Comparison of ENCODE assay signal across 23 mouse cellular contexts in genomic region chr16:24076799-24077136, GRCm38 (mm10).
DNase-seq lines count a peak whose midpoint lies in the region; ATAC-seq and TF ChIP-seq lines count a peak whose summit lies in the region.
"Had no signal": no experiment of that assay in that cellular context is flagged by ENCODE, and none has a peak within 500 bp of the region (broad histone marks: within the 10 kb centered on the region; RNA-seq: fewer than 3 reads in every experiment).

No protein-coding gene starts in this region.

- H3K4me2 ChIP-seq in kidney, embryonic 14.5 days (replicated peaks; ENCODE audit: low read depth, low read length) = no peak overlapping the region
- H3K4me2 ChIP-seq: embryonic facial prominence, embryonic 13.5 days; forebrain, embryonic 12.5 days; forebrain, embryonic 15.5 days; heart, embryonic 12.5 days; heart, embryonic 15.5 days; hindbrain, embryonic 15.5 days had no signal

- no peak for TF ChIP-seq POLR2A in bone marrow, adult 2 months (IDR thresholded peaks at IDR 0.05; ENCODE audit: borderline replicate concordance, control insufficient read depth, low read depth, low read length)

- DNase-seq in spleen, postnatal 10 days (ENCODE audit: low spot score in 2 of 2) = no peak
- DNase-seq: adrenal gland, adult 2 months; cerebellum, adult 18-20 months; cerebellum, adult 9-11 months; cerebellum, postnatal 25 days; embryo, embryonic 11 days; gastrocnemius, postnatal 10 days; heart, postnatal 10 days; heart, postnatal 4 days had no signal

- H3K9me3 ChIP-seq in kidney, embryonic 14.5 days (ENCODE audit: control insufficient read depth, low read length) = no peaks in the 10 kb centered on the region
- H3K9me3 ChIP-seq: embryonic facial prominence, embryonic 10.5 days; embryonic facial prominence, embryonic 13.5 days; forebrain, embryonic 12.5 days; forebrain, embryonic 15.5 days; heart, embryonic 12.5 days; heart, embryonic 15.5 days; hindbrain, embryonic 15.5 days had no signal

- no peak for TF ChIP-seq CTCF in bone marrow, adult 2 months (IDR thresholded peaks at IDR 0.05; ENCODE audit: control insufficient read depth, insufficient read depth, low read length)

- no peaks in the 10 kb centered on the region for H3K36me3 ChIP-seq in kidney, embryonic 14.5 days (ENCODE audit: control insufficient read depth, insufficient read depth, low read length)
- H3K36me3 ChIP-seq: embryonic facial prominence, embryonic 10.5 days; embryonic facial prominence, embryonic 13.5 days; forebrain, embryonic 12.5 days; forebrain, embryonic 15.5 days; heart, embryonic 12.5 days; heart, embryonic 15.5 days; hindbrain, embryonic 15.5 days had no signal

- H3K27ac ChIP-seq in bone marrow, adult 2 months (ENCODE audit: control insufficient read depth, insufficient read depth, low read depth, low read length, poor library complexity) = peak overlapping the region; percentile 55; the same call in 1 of the 2 replicates
- peak overlapping the region; percentile 75 for H3K27ac ChIP-seq in brown adipose tissue, adult 24 weeks (replicated peaks; ENCODE audit: low read depth, low read length)
- no peak overlapping the region for H3K27ac ChIP-seq in kidney, embryonic 14.5 days (ENCODE audit: low read depth, low read length)
- H3K27ac ChIP-seq: embryonic facial prominence, embryonic 10.5 days; embryonic facial prominence, embryonic 13.5 days; forebrain, embryonic 12.5 days; forebrain, embryonic 15.5 days; heart, embryonic 15.5 days; hindbrain, embryonic 15.5 days had no signal

- H3K4me3 ChIP-seq in bone marrow, adult 2 months (replicated peaks; ENCODE audit: control insufficient read depth, low read depth, low read length) = no peak overlapping the region
- H3K4me3 ChIP-seq in brown adipose tissue, adult 24 weeks (ENCODE audit: insufficient read depth, low read depth, low read length) = no peak overlapping the region
- H3K4me3 ChIP-seq in kidney, embryonic 14.5 days (ENCODE audit: low read length) = no peak overlapping the region
- H3K4me3 ChIP-seq: embryonic facial prominence, embryonic 10.5 days; embryonic facial prominence, embryonic 13.5 days; erythroblast, embryonic 14.5 days; forebrain, embryonic 12.5 days; forebrain, embryonic 15.5 days; heart, embryonic 12.5 days; heart, embryonic 15.5 days; hindbrain, embryonic 15.5 days had no signal

- peak; percentile 58 for ATAC-seq in megakaryocyte, adult 5-6 weeks (ENCODE audit: poor library complexity, severe bottlenecking)
- ATAC-seq in neutrophil, adult 5-6 weeks (ENCODE audit: extremely low read depth, insufficient number of reproducible peaks, low FRiP score, poor library complexity, severe bottlenecking) = peak; percentile 34; the same call in 1 of the 2 replicates
- no peak for ATAC-seq in kidney, embryonic 14.5 days (ENCODE audit: low FRiP score, low TSS enrichment)
- ATAC-seq: CD4-positive, CD25-positive, alpha-beta regulatory T cell, adult 4 months; forebrain, embryonic 15.5 days had no signal

- H3K9ac ChIP-seq in kidney, embryonic 14.5 days (ENCODE audit: low read depth, low read length) = no peak overlapping the region
- H3K9ac ChIP-seq: embryonic facial prominence, embryonic 13.5 days; forebrain, embryonic 12.5 days; forebrain, embryonic 15.5 days; heart, embryonic 12.5 days; heart, embryonic 15.5 days; hindbrain, embryonic 15.5 days had no signal

- no peaks in the 10 kb centered on the region for H3K27me3 ChIP-seq in kidney, embryonic 14.5 days (ENCODE audit: control insufficient read depth, insufficient read depth, low read length)
- H3K27me3 ChIP-seq: embryonic facial prominence, embryonic 13.5 days; forebrain, embryonic 12.5 days; forebrain, embryonic 15.5 days; hindbrain, embryonic 15.5 days had no signal

- peaks cover 2% of the 10 kb centered on the region for H3K4me1 ChIP-seq in bone marrow, adult 2 months (ENCODE audit: control insufficient read depth, insufficient read depth, low read length)
- peaks cover 17% of the 10 kb centered on the region for H3K4me1 ChIP-seq in brown adipose tissue, adult 24 weeks (ENCODE audit: control insufficient read depth, insufficient read depth, insufficient read length, low read length)
- no peaks in the 10 kb centered on the region for H3K4me1 ChIP-seq in kidney, embryonic 14.5 days (ENCODE audit: control insufficient read depth, insufficient read depth, low read length)
- H3K4me1 ChIP-seq: embryonic facial prominence, embryonic 10.5 days; embryonic facial prominence, embryonic 13.5 days; forebrain, embryonic 12.5 days; forebrain, embryonic 15.5 days; heart, embryonic 12.5 days; heart, embryonic 15.5 days; hindbrain, embryonic 15.5 days had no signal

- WGBS in bone marrow, adult 2 months = 17% methylated on average over 4 of the region's 4 CpGs
- WGBS in kidney, embryonic 14.5 days = 80% methylated on average over 4 of the region's 4 CpGs
